Mouse (Mus musculus) heart, adult 9 months (tissue): ENCODE data around the gene Sh3bgrl.
"Not testable (repeated sequence)": the region's sequence is repeated elsewhere in the genome, so short reads cannot be mapped to it uniquely, and the experiment has no call there.

Experiments used
- DNase-seq, 2 experiments: peaks; one replicate each; pipeline ENCODE4 v3.0.0; 2022; ENCODE audit warnings: low spot score in 2 of 2

Sh3bgrl gene

GRCm38 (mm10) chrX:109095245-109096242 is at the start of gene Sh3bgrl:
Sh3bgrl (plus strand) TSS chrX:109095365.
- peak; percentile 84 to 85 for DNase-seq

- no peak for DNase-seq
These were observed 47.4 kb upstream of the Sh3bgrl start for GRCm38 (mm10) chrX:109047773-109048172.

- DNase-seq, result no peak
These were observed 23.4 kb upstream of the Sh3bgrl start for GRCm38 (mm10) chrX:109071719-109072118.

- no peak for DNase-seq
These were observed 19.4 kb upstream of the Sh3bgrl start for GRCm38 (mm10) chrX:109075716-109076115.

GRCm38 (mm10) chrX:109076355-109076754 is 18.8 kb upstream of the Sh3bgrl start:
- no peak for DNase-seq

- DNase-seq, result not testable (repeated sequence)
These were observed 15.8 kb upstream of the Sh3bgrl start for GRCm38 (mm10) chrX:109079354-109079753.

- no peak for DNase-seq
These were observed 8.1 kb upstream of the Sh3bgrl start for GRCm38 (mm10) chrX:109087073-109087472.

- no peak for DNase-seq
These were observed 365 bp upstream of the Sh3bgrl start for GRCm38 (mm10) chrX:109094800-109095199.

- DNase-seq, result no peak
These were observed 3.3 kb downstream of the Sh3bgrl start for GRCm38 (mm10) chrX:109098511-109098910.

- no peak for DNase-seq
These were observed 5.3 kb downstream of the Sh3bgrl start for GRCm38 (mm10) chrX:109100441-109100840.

- no peak for DNase-seq
These were observed 13.1 kb downstream of the Sh3bgrl start for GRCm38 (mm10) chrX:109108117-109108805.

- no peak for DNase-seq
These were observed 17.7 kb downstream of the Sh3bgrl start for GRCm38 (mm10) chrX:109112885-109113284.

- no peak for DNase-seq
These were observed 18.5 kb downstream of the Sh3bgrl start for GRCm38 (mm10) chrX:109113401-109114280.

- DNase-seq, result peak; percentile 28 to 56
These were observed 25.0 kb downstream of the Sh3bgrl start for GRCm38 (mm10) chrX:109119829-109120826.

GRCm38 (mm10) chrX:109121161-109121560 is 26.0 kb downstream of the Sh3bgrl start:
- no peak for DNase-seq

GRCm38 (mm10) chrX:109122670-109123069 is 27.5 kb downstream of the Sh3bgrl start:
- no peak for DNase-seq

- DNase-seq, result no peak
These were observed 28.6 kb downstream of the Sh3bgrl start for GRCm38 (mm10) chrX:109123762-109124161.

- DNase-seq, result no peak
These were observed 31.7 kb downstream of the Sh3bgrl start for GRCm38 (mm10) chrX:109126847-109127246.

- peak; percentile 30 to 35 for DNase-seq
These were observed 32.5 kb downstream of the Sh3bgrl start for GRCm38 (mm10) chrX:109127551-109128088.

GRCm38 (mm10) chrX:109130066-109130465 is 34.9 kb downstream of the Sh3bgrl start:
- DNase-seq, result no peak
